Mouse (Mus musculus): ENCODE measurements around the gene Smim13. TPM values are rescaled to one million over a fixed set of nuclear protein-coding genes. Genes with fewer than 3 reads are reported as not detected.

Gene Smim13
- polyA plus RNA-seq, 1 experiment from 2014 or later = 13.5 TPM

- no peak for ATAC-seq (ENCODE audit: insufficient number of reproducible peaks, insufficient read depth, low FRiP score, low read depth)
- Histone ChIP-seq H3K4me2 (replicated peaks; ENCODE audit: low read depth, low read length) (no peak overlapping the region), H3K27me3 (ENCODE audit: control insufficient read depth, insufficient read depth, low read length) (no peaks in the 10 kb centered on the region), H3K36me3 (ENCODE audit: control insufficient read depth, insufficient read depth, low read length) (no peaks in the 10 kb centered on the region), H3K9ac (replicated peaks; ENCODE audit: low read depth, low read length) (no peak overlapping the region), H3K27ac (ENCODE audit: low read length) (no peak overlapping the region), H3K4me3 (ENCODE audit: low read depth, low read length) (no peak overlapping the region), H3K4me1 (ENCODE audit: control insufficient read depth, insufficient read depth, low read length) (peaks cover 11% of the 10 kb centered on the region; the same call in 1 of the 2 replicates), H3K9me3 (ENCODE audit: control insufficient read depth, low read depth, low read length) (no peaks in the 10 kb centered on the region)
- 61% methylated on average over 10 of the region's 10 CpGs for WGBS
Observed at GRCm38 (mm10) chr13:41302716-41303115, 53.1 kb downstream of the Smim13 start.

- H3K4me1 ChIP-seq (ENCODE audit: control insufficient read depth, insufficient read depth, low read length) = 0 out of 2 replicates have a peak, but pooled peaks cover 2% of the 10 kb centered on the region
- no peaks in the 10 kb centered on the region for H3K27me3 ChIP-seq (ENCODE audit: control insufficient read depth, insufficient read depth, low read length)
- H3K4me2 ChIP-seq (replicated peaks; ENCODE audit: low read depth, low read length) = no peak overlapping the region
- H3K9ac ChIP-seq (replicated peaks; ENCODE audit: low read depth, low read length) = no peak overlapping the region
- 63% methylated on average over 5 of the region's 5 CpGs for WGBS
- no peak overlapping the region for H3K4me3 ChIP-seq (ENCODE audit: low read depth, low read length)
- H3K9me3 ChIP-seq (ENCODE audit: control insufficient read depth, low read depth, low read length) = no peaks in the 10 kb centered on the region
- ATAC-seq (ENCODE audit: insufficient number of reproducible peaks, insufficient read depth, low FRiP score, low read depth) = no peak
- H3K36me3 ChIP-seq (ENCODE audit: control insufficient read depth, insufficient read depth, low read length) = no peaks in the 10 kb centered on the region; the same call in 1 of the 2 replicates
- H3K27ac ChIP-seq (ENCODE audit: low read length) = peak overlapping the region; percentile 44; the same call in 1 of the 2 replicates
Observed at GRCm38 (mm10) chr13:41320749-41321148, 71.1 kb downstream of the Smim13 start.

- H3K4me1 ChIP-seq (ENCODE audit: control insufficient read depth, insufficient read depth, low read length) = 0 out of 2 replicates have a peak, but pooled peaks cover 2% of the 10 kb centered on the region
- H3K27ac ChIP-seq (ENCODE audit: low read length) = peak overlapping the region; percentile 44; the same call in 1 of the 2 replicates
- no peaks in the 10 kb centered on the region; the same call in 1 of the 2 replicates for H3K36me3 ChIP-seq (ENCODE audit: control insufficient read depth, insufficient read depth, low read length)
- H3K4me2 ChIP-seq (replicated peaks; ENCODE audit: low read depth, low read length) = no peak overlapping the region
- WGBS = 61% methylated on average over 3 of the region's 3 CpGs
- no peaks in the 10 kb centered on the region for H3K9me3 ChIP-seq (ENCODE audit: control insufficient read depth, low read depth, low read length)
- no peak for ATAC-seq (ENCODE audit: insufficient number of reproducible peaks, insufficient read depth, low FRiP score, low read depth)
- no peak overlapping the region for H3K4me3 ChIP-seq (ENCODE audit: low read depth, low read length)
- no peaks in the 10 kb centered on the region for H3K27me3 ChIP-seq (ENCODE audit: control insufficient read depth, insufficient read depth, low read length)
- no peak overlapping the region for H3K9ac ChIP-seq (replicated peaks; ENCODE audit: low read depth, low read length)
Observed at GRCm38 (mm10) chr13:41321433-41321832, 71.8 kb downstream of the Smim13 start.

GRCm38 (mm10) chr13:41324631-41325030 lies 75.0 kb downstream of the Smim13 start:
- no peak for ATAC-seq (ENCODE audit: insufficient number of reproducible peaks, insufficient read depth, low FRiP score, low read depth)
- Histone ChIP-seq H3K27ac (ENCODE audit: low read length) (no peak overlapping the region), H3K4me1 (ENCODE audit: control insufficient read depth, insufficient read depth, low read length) (0 out of 2 replicates have a peak, but pooled peaks cover 2% of the 10 kb centered on the region), H3K4me3 (ENCODE audit: low read depth, low read length) (no peak overlapping the region), H3K36me3 (ENCODE audit: control insufficient read depth, insufficient read depth, low read length) (no peaks in the 10 kb centered on the region), H3K27me3 (ENCODE audit: control insufficient read depth, insufficient read depth, low read length) (no peaks in the 10 kb centered on the region), H3K9ac (replicated peaks; ENCODE audit: low read depth, low read length) (no peak overlapping the region), H3K4me2 (replicated peaks; ENCODE audit: low read depth, low read length) (no peak overlapping the region), H3K9me3 (ENCODE audit: control insufficient read depth, low read depth, low read length) (no peaks in the 10 kb centered on the region)
- 72% methylated on average over 4 of the region's 4 CpGs for WGBS

DNA sequence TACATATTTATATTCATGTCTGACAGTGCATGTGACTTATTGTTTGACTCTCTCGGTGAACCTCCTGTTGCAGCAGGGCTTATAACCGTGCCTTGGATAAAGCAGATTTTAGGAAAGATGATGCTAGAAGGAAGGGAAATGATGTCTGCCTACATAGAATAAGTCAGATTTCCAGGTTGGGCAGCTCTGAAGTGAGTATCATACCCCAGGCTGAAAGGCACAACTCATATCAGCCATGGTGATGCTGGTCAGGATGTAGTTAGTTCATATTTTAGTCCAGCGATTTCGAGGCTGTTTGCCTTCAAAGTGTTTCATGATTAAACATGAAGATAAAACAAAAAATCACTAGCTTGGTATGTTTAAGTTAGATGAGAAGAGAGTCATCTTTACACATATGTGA lies 75.7 kb downstream of the Smim13 start:
- WGBS = 81% methylated on average over 4 of the region's 4 CpGs
- H3K36me3 ChIP-seq (ENCODE audit: control insufficient read depth, insufficient read depth, low read length) = no peaks in the 10 kb centered on the region
- no peak overlapping the region for H3K4me2 ChIP-seq (replicated peaks; ENCODE audit: low read depth, low read length)
- H3K9me3 ChIP-seq (ENCODE audit: control insufficient read depth, low read depth, low read length) = no peaks in the 10 kb centered on the region
- H3K4me3 ChIP-seq (ENCODE audit: low read depth, low read length) = no peak overlapping the region
- H3K27me3 ChIP-seq (ENCODE audit: control insufficient read depth, insufficient read depth, low read length) = no peaks in the 10 kb centered on the region
- H3K9ac ChIP-seq (replicated peaks; ENCODE audit: low read depth, low read length) = no peak overlapping the region
- no peak overlapping the region for H3K27ac ChIP-seq (ENCODE audit: low read length)
- no peak for ATAC-seq (ENCODE audit: insufficient number of reproducible peaks, insufficient read depth, low FRiP score, low read depth)
- H3K4me1 ChIP-seq (ENCODE audit: control insufficient read depth, insufficient read depth, low read length) = 0 out of 2 replicates have a peak, but pooled peaks cover 2% of the 10 kb centered on the region

GRCm38 (mm10) chr13:41326134-41326533 lies 76.5 kb downstream of the Smim13 start:
- H3K4me3 ChIP-seq (ENCODE audit: low read depth, low read length) = no peak overlapping the region
- H3K4me1 ChIP-seq (ENCODE audit: control insufficient read depth, insufficient read depth, low read length) = 0 out of 2 replicates have a peak, but pooled peaks cover under 1% of the 10 kb centered on the region
- no peaks in the 10 kb centered on the region for H3K9me3 ChIP-seq (ENCODE audit: control insufficient read depth, low read depth, low read length)
- no peaks in the 10 kb centered on the region for H3K27me3 ChIP-seq (ENCODE audit: control insufficient read depth, insufficient read depth, low read length)
- no peaks in the 10 kb centered on the region for H3K36me3 ChIP-seq (ENCODE audit: control insufficient read depth, insufficient read depth, low read length)
- H3K4me2 ChIP-seq (replicated peaks; ENCODE audit: low read depth, low read length) = no peak overlapping the region
- no peak overlapping the region for H3K27ac ChIP-seq (ENCODE audit: low read length)
- H3K9ac ChIP-seq (replicated peaks; ENCODE audit: low read depth, low read length) = no peak overlapping the region
- ATAC-seq (ENCODE audit: insufficient number of reproducible peaks, insufficient read depth, low FRiP score, low read depth) = no peak
- 83% methylated on average over 4 of the region's 4 CpGs for WGBS

Other genes starting within 250 kb of the Smim13 start
- gene Pak1ip1, start 248.8 kb upstream of the Smim13 start, polyA plus RNA-seq (2014; fragmentation: Nextera tagmentation; extraction: Ambion mirVana) = 68.3 and 70.8 TPM in 2 replicates
- gene Tmem14c, start 233.6 kb upstream of the Smim13 start, polyA plus RNA-seq (2014; fragmentation: Nextera tagmentation; extraction: Ambion mirVana) = 225 and 228 TPM in 2 replicates
- gene Mak, start 170.1 kb upstream of the Smim13 start, polyA plus RNA-seq (2014; fragmentation: Nextera tagmentation; extraction: Ambion mirVana) = 0.90 and 1.1 TPM in 2 replicates
- gene Gcm2, start 138.8 kb upstream of the Smim13 start, polyA plus RNA-seq (2014; fragmentation: Nextera tagmentation; extraction: Ambion mirVana) = not detected in 2 replicates
- 0.18 and 0.54 TPM in 2 replicates for gene Sycp2l, start 135.5 kb upstream of the Smim13 start, polyA plus RNA-seq (2014; fragmentation: Nextera tagmentation; extraction: Ambion mirVana)
- gene Elovl2, start 29.4 kb upstream of the Smim13 start, polyA plus RNA-seq (2014; fragmentation: Nextera tagmentation; extraction: Ambion mirVana) = 6.9 TPM in 2 replicates
- gene Gm17364, start 24.1 kb downstream of the Smim13 start, polyA plus RNA-seq (2014; fragmentation: Nextera tagmentation; extraction: Ambion mirVana) = not detected in 2 replicates
- 31.0 and 33.3 TPM in 2 replicates for gene Nedd9, start 237.5 kb downstream of the Smim13 start, polyA plus RNA-seq (2014; fragmentation: Nextera tagmentation; extraction: Ambion mirVana)

Measured in stomach, embryonic 14.5 days (tissue).